Mouse (Mus musculus) thymus, postnatal 0 days (tissue): ENCODE measurements around the gene Bfsp1. TPM values are rescaled to one million over a fixed set of nuclear protein-coding genes. Genes with fewer than 3 reads are reported as not detected.

Source experiments
- DNase-seq: peaks from one replicate; pipeline ENCODE4 v3.0.0-alpha.2; 2015; ENCODE audit warnings: low spot score
- polyA plus RNA-seq: library from polyadenylated mRNA; unstranded; fragments of >200 nt; fragmentation: Nextera tagmentation; extraction: Ambion mirVana; gene quantifications from 2 replicates; pipeline ENCODE4 v1.2.1, GENCODE M21; 2015

Bfsp1 gene
- 0.62 and 0.66 TPM in 2 replicates for polyA plus RNA-seq

DNA sequence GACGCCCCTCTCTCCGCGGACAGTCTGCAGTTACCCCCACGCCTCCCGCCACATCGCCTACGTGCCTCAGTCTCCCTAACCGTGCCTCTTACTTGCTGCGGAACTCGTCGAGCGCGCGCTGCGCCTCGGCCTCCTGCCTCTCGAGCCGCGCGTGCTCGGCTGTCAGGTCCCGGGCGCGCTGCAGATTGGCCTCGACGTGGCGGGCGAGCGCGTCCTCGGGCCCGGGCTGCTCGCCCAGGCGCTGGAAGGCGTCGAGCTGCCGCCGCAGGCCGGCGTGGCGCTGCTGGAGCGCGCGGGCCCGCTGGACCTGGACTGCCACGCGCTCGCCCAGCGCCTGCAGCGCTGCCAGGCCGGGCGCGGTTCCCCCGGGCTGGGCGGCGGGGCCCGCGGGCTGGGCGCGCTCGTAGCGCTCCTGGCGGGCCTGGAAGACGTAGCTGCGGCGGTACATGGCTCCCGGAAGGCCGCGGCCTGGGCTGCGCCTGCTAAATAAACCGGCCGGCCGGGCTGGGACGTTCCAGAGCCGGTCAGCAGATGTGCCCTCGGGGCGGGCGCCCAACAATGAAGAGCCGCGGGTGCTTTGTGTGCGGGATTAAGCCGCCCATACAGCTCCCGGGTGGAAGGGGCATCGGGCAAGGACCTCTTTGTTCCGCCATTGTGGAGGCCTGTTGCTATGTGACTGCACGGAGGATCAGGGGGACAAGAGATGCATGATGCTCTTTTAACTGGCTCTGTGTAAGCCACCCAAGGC lies at the start of gene Bfsp1:
Gene Bfsp1 (minus strand): TSS at position 690 of the 748 bp plus-strand sequence.
- DNase-seq: no peak

DNA sequence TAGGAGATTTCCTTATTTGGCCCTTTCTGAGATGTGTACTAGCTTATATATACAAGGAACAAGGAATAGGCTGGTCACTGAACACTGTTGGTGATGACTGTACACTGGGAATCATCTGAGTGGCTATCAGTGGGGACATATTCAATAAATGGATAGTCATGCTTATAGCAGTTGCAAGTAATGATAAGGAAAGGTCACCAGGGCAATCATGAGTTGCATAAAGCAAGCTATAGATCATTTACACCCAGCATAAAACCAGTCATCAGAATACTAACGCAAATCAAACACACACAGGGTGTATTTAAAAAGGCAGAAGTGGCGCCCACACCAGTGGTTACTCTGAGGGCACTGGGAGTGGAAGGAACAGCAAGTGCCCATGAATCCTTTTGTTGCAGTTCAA lies 49.2 kb upstream of the Bfsp1 start:
- no peak for DNase-seq

- no peak for DNase-seq
Measured at GRCm38 (mm10) chr2:143909230-143909629, 46.3 kb upstream of the Bfsp1 start.

- no peak for DNase-seq
Measured at GRCm38 (mm10) chr2:143904896-143905295, 41.9 kb upstream of the Bfsp1 start.

GRCm38 (mm10) chr2:143903376-143904045 lies 40.5 kb upstream of the Bfsp1 start:
- no peak for DNase-seq

GRCm38 (mm10) chr2:143900821-143901351 lies 37.9 kb upstream of the Bfsp1 start:
- no peak for DNase-seq

GRCm38 (mm10) chr2:143899470-143900220 lies 36.7 kb upstream of the Bfsp1 start:
- no peak for DNase-seq

GRCm38 (mm10) chr2:143891302-143892048 lies 28.5 kb upstream of the Bfsp1 start:
- no peak for DNase-seq

DNA sequence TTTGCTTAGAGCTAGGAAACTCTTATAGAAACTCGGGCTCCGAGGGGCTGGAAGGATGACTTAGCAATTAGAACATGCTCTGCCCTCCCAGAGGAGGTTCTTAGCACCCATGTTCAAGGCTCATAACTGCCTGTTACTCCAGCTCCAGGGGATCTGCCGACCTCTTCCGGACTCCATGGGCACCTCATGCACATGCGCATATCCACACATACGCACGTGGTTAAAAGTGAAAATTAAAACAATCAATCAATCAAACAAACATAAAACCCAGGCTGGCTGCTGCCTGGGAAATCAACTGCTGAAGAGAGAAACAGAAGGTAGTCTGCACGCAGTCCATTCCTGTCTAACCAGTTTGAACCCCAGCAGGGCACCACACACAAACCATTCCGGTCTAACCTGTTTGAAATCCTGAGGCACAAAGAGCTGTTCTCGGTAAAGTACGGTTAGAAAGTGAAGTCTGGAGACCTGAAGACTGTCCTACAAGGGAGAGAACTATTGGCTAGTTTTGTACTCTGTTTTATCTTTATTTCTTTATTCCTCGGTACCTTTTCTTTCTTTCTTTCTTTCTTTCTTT lies 27.0 kb upstream of the Bfsp1 start:
- DNase-seq: no peak

GRCm38 (mm10) chr2:143889131-143889859 lies 26.3 kb upstream of the Bfsp1 start:
- DNase-seq: no peak

GRCm38 (mm10) chr2:143882606-143883288 lies 19.8 kb upstream of the Bfsp1 start:
- no peak for DNase-seq

- no peak for DNase-seq
Measured at GRCm38 (mm10) chr2:143882002-143882401, 19.0 kb upstream of the Bfsp1 start.

- DNase-seq: no peak
Measured at GRCm38 (mm10) chr2:143879311-143879710, 16.3 kb upstream of the Bfsp1 start.

GRCm38 (mm10) chr2:143876929-143877632 lies 14.1 kb upstream of the Bfsp1 start:
- DNase-seq: peak; percentile 25

DNA sequence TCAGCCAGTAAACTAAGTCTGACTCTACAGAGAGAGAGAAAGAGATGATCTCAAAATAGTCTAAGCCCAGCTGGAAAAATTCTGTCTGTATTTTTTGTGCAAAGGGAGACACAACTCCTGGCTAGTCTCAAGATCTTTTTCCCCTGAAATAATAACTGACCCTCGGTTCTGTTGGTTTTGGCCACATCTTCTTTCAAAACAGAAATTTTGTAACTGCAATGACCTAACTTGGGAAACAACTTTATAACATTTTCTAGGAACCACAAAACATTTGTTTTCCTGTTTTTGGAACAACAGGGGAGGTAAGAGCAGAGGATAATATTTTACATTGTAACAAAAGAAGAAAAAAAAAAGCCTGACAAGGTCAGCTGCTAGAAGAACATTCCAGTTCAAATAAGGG lies 13.1 kb upstream of the Bfsp1 start:
- no peak for DNase-seq

GRCm38 (mm10) chr2:143870936-143871688 lies 8.1 kb upstream of the Bfsp1 start:
- no peak for DNase-seq

GRCm38 (mm10) chr2:143867326-143867725 lies 4.4 kb upstream of the Bfsp1 start:
- DNase-seq: peak; percentile 63

GRCm38 (mm10) chr2:143864600-143864999 lies 1.6 kb upstream of the Bfsp1 start:
- no peak for DNase-seq
